Mouse (Mus musculus): ENCODE results near the gene Fbxo8. TPM values are rescaled to one million over a fixed set of nuclear protein-coding genes. Genes with fewer than 3 reads are reported as not detected.

The Fbxo8 gene
- polyA plus RNA-seq, 1 experiment: 11.2 TPM

DNA sequence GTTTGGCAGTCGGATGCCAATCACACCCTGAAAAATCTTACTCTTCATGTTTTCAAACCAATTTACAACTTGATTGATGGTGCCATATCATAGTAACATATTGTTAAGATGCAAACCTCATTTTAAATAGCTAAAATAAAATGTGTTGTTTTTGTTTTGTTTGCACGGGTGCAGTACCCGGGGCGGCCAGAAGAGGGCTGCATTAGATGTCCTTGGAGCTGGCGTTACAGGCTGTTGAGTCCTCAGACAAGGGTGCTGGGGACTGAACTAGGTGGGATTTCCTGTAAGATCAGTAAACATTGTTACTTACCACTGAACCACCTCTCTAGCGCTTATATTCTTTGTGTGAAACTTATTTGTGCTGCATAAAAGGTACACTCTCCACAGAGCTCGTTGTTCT, 65.4 kb downstream of the Fbxo8 start:
- TF ChIP-seq POLR2A (IDR thresholded peaks at IDR 0.05; ENCODE audit: borderline replicate concordance, control insufficient read depth, low read depth, low read length) (no peak), CTCF (IDR thresholded peaks at IDR 0.05; ENCODE audit: control insufficient read depth, insufficient read depth, low read length) (peak; percentile 66)
- H3K4me3 ChIP-seq (replicated peaks; ENCODE audit: control insufficient read depth, low read depth, low read length): no peak overlapping the region
- no peaks in the 10 kb centered on the region for H3K4me1 ChIP-seq (ENCODE audit: control insufficient read depth, insufficient read depth, low read length)
- 34% methylated on average over 7 of the region's 7 CpGs for WGBS
- H3K27ac ChIP-seq (ENCODE audit: control insufficient read depth, insufficient read depth, low read depth, low read length, poor library complexity): no peak overlapping the region

- Histone ChIP-seq H3K4me1 (ENCODE audit: control insufficient read depth, insufficient read depth, low read length) (no peaks in the 10 kb centered on the region), H3K27ac (ENCODE audit: control insufficient read depth, insufficient read depth, low read depth, low read length, poor library complexity) (no peak overlapping the region), H3K4me3 (replicated peaks; ENCODE audit: control insufficient read depth, low read depth, low read length) (no peak overlapping the region)
- 93% methylated on average over 6 of the region's 6 CpGs for WGBS
- no peak for TF ChIP-seq CTCF (IDR thresholded peaks at IDR 0.05; ENCODE audit: control insufficient read depth, insufficient read depth, low read length)
- TF ChIP-seq POLR2A (IDR thresholded peaks at IDR 0.05; ENCODE audit: borderline replicate concordance, control insufficient read depth, low read depth, low read length): no peak
Observed at GRCm38 (mm10) chr8:56617271-56617670, 66.4 kb downstream of the Fbxo8 start.

DNA sequence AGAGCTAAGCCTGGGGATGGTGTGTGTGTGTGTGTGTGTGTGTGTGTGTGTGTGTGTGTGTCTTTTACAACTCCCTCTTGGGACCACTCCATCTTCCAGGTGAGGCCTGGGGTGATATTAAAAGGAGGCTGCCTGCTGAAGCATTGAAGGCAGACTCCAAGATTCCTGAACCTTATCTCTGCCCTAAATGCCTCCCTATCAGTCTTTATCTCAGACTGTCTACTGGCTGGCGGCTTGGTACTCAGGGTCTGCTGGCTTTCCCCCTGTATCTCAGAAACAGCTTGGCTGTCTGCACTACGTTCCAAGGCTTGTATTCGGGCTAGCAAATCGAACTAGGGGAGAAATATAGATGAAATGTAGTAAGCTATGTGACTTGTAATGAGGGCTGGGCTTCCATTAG, 68.2 kb downstream of the Fbxo8 start:
- H3K4me3 ChIP-seq (replicated peaks; ENCODE audit: control insufficient read depth, low read depth, low read length): no peak overlapping the region
- H3K27ac ChIP-seq (ENCODE audit: control insufficient read depth, insufficient read depth, low read depth, low read length, poor library complexity): no peak overlapping the region
- H3K4me1 ChIP-seq (ENCODE audit: control insufficient read depth, insufficient read depth, low read length): no peaks in the 10 kb centered on the region
- TF ChIP-seq CTCF (IDR thresholded peaks at IDR 0.05; ENCODE audit: control insufficient read depth, insufficient read depth, low read length) (no peak), POLR2A (IDR thresholded peaks at IDR 0.05; ENCODE audit: borderline replicate concordance, control insufficient read depth, low read depth, low read length) (no peak)
- 42% methylated on average over 4 of the region's 4 CpGs for WGBS

GRCm38 (mm10) chr8:56619571-56619970, 68.7 kb downstream of the Fbxo8 start:
- H3K4me3 ChIP-seq (replicated peaks; ENCODE audit: control insufficient read depth, low read depth, low read length): no peak overlapping the region
- TF ChIP-seq POLR2A (IDR thresholded peaks at IDR 0.05; ENCODE audit: borderline replicate concordance, control insufficient read depth, low read depth, low read length) (no peak), CTCF (IDR thresholded peaks at IDR 0.05; ENCODE audit: control insufficient read depth, insufficient read depth, low read length) (no peak)
- 21% methylated on average over 9 of the region's 9 CpGs for WGBS
- H3K4me1 ChIP-seq (ENCODE audit: control insufficient read depth, insufficient read depth, low read length): no peaks in the 10 kb centered on the region
- H3K27ac ChIP-seq (ENCODE audit: control insufficient read depth, insufficient read depth, low read depth, low read length, poor library complexity): no peak overlapping the region

DNA sequence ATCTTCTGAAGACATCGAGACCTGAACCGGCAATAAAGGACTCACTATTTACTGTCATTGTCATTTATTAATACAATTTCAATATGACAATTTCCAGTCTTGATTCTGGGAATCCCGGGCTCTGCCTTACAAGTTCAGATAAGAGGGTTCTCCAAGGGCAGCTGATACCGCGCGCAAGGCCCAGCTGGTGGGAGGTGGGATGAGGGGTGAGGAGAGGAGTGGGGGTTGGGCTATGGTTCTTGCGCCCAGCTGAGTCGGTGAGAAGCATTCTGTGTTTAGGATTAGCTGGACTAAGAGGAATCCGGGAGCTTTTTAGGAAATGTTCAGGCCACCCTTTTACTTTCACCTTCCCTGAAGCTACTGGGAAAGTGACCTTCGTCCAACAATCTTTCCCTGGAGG, 69.8 kb downstream of the Fbxo8 start:
- 23% methylated on average over 10 of the region's 10 CpGs for WGBS
- Histone ChIP-seq H3K4me1 (ENCODE audit: control insufficient read depth, insufficient read depth, low read length) (no peaks in the 10 kb centered on the region), H3K27ac (ENCODE audit: control insufficient read depth, insufficient read depth, low read depth, low read length, poor library complexity) (no peak overlapping the region), H3K4me3 (replicated peaks; ENCODE audit: control insufficient read depth, low read depth, low read length) (no peak overlapping the region)
- no peak for TF ChIP-seq POLR2A (IDR thresholded peaks at IDR 0.05; ENCODE audit: borderline replicate concordance, control insufficient read depth, low read depth, low read length)
- TF ChIP-seq CTCF (IDR thresholded peaks at IDR 0.05; ENCODE audit: control insufficient read depth, insufficient read depth, low read length): no peak

- Histone ChIP-seq H3K4me1 (ENCODE audit: control insufficient read depth, insufficient read depth, low read length) (no peaks in the 10 kb centered on the region), H3K27ac (ENCODE audit: control insufficient read depth, insufficient read depth, low read depth, low read length, poor library complexity) (no peak overlapping the region), H3K4me3 (replicated peaks; ENCODE audit: control insufficient read depth, low read depth, low read length) (no peak overlapping the region)
- WGBS: 19% methylated on average over 4 of the region's 4 CpGs
- TF ChIP-seq CTCF (IDR thresholded peaks at IDR 0.05; ENCODE audit: control insufficient read depth, insufficient read depth, low read length): no peak
- no peak for TF ChIP-seq POLR2A (IDR thresholded peaks at IDR 0.05; ENCODE audit: borderline replicate concordance, control insufficient read depth, low read depth, low read length)
Observed at GRCm38 (mm10) chr8:56621093-56621492, 70.2 kb downstream of the Fbxo8 start.

- no peak for TF ChIP-seq POLR2A (IDR thresholded peaks at IDR 0.05; ENCODE audit: borderline replicate concordance, control insufficient read depth, low read depth, low read length)
- TF ChIP-seq CTCF (IDR thresholded peaks at IDR 0.05; ENCODE audit: control insufficient read depth, insufficient read depth, low read length): no peak
- H3K27ac ChIP-seq (ENCODE audit: control insufficient read depth, insufficient read depth, low read depth, low read length, poor library complexity): no peak overlapping the region
- WGBS: 11% methylated on average over 18 of the region's 18 CpGs
- H3K4me3 ChIP-seq (replicated peaks; ENCODE audit: control insufficient read depth, low read depth, low read length): no peak overlapping the region
- no peaks in the 10 kb centered on the region for H3K4me1 ChIP-seq (ENCODE audit: control insufficient read depth, insufficient read depth, low read length)
Observed at GRCm38 (mm10) chr8:56622470-56623024, 71.7 kb downstream of the Fbxo8 start.

DNA sequence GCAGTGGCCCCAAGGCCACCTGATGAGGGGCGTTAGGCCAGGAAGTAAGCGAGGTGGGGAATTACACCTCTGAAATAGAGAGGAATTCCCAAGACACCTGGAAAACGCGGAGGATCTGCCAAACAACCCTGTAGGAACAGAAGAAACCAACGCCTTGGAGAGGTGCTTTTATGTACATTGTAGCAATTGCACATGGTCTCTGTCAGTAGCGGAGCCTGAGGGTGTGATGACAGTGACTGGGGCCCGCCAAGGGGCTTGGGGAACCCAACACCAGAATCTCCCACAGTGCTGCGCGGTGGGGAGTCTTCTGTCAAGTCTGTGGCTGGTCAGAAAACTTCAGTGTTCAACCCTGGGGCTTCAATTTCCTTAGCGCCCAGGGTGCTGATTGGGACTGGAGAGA, 72.5 kb downstream of the Fbxo8 start:
- H3K27ac ChIP-seq (ENCODE audit: control insufficient read depth, insufficient read depth, low read depth, low read length, poor library complexity): no peak overlapping the region
- no peaks in the 10 kb centered on the region for H3K4me1 ChIP-seq (ENCODE audit: control insufficient read depth, insufficient read depth, low read length)
- 19% methylated on average over 10 of the region's 10 CpGs for WGBS
- no peak overlapping the region for H3K4me3 ChIP-seq (replicated peaks; ENCODE audit: control insufficient read depth, low read depth, low read length)
- TF ChIP-seq CTCF (IDR thresholded peaks at IDR 0.05; ENCODE audit: control insufficient read depth, insufficient read depth, low read length) (no peak), POLR2A (IDR thresholded peaks at IDR 0.05; ENCODE audit: borderline replicate concordance, control insufficient read depth, low read depth, low read length) (no peak)

GRCm38 (mm10) chr8:56629160-56629559, 78.3 kb downstream of the Fbxo8 start:
- Histone ChIP-seq H3K4me1 (ENCODE audit: control insufficient read depth, insufficient read depth, low read length) (no peaks in the 10 kb centered on the region), H3K27ac (ENCODE audit: control insufficient read depth, insufficient read depth, low read depth, low read length, poor library complexity) (no peak overlapping the region), H3K4me3 (replicated peaks; ENCODE audit: control insufficient read depth, low read depth, low read length) (no peak overlapping the region)
- 60% methylated on average over 4 of the region's 4 CpGs for WGBS
- no peak for TF ChIP-seq POLR2A (IDR thresholded peaks at IDR 0.05; ENCODE audit: borderline replicate concordance, control insufficient read depth, low read depth, low read length)

Data from bone marrow, adult 2 months (tissue).